Mouse (Mus musculus): ENCODE measurements at regions not wholly inside any gene's neighbourhood (a gene's known extent, or its start where the extent isn't known, plus 50 kb on each side); places are given as distances from the start of the nearest gene placed in this dataset.
"Not testable (repeated sequence)": the region's sequence is repeated elsewhere in the genome, so short reads cannot be mapped to it uniquely, and the experiment has no call there.

DNA sequence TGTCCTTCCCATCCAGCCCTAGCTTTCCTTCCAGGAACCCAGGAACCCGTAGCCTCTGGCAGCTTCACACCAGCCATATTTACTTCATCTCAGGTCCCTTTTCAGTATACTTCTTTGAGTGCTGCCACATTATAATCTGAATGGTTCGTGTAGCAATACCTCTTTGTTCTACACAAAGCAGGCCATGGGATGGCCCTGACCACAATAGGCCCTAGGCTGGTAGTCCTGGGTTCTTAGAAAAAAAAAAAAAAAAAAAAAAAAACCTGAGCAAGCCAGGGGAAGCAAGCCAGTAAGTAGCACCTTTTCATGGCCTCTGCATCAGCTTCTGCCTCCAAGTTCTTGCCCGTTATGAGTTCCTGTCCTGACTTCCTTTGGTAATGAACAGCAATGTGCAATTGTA is 177.6 kb downstream of the Diras2 start:
- Histone ChIP-seq H3K79me2 (ENCODE audit: control insufficient read depth, insufficient read depth, low read length, poor library complexity) (no peaks in the 10 kb centered on the region), H3K9ac (ENCODE audit: control insufficient read depth, low read depth, low read length, poor library complexity, severe bottlenecking) (no peak overlapping the region), H3K9me3 (replicated peaks; ENCODE audit: insufficient read depth, low read length) (no peaks in the 10 kb centered on the region), H3K27ac (ENCODE audit: control insufficient read depth, low read depth, low read length) (no peak overlapping the region), H3K4me3 (ENCODE audit: control insufficient read depth in 1 of 2, insufficient read depth in 1 of 2, low read depth in 2 of 2, low read length in 2 of 2) (no peak overlapping the region), H3K4me1 (ENCODE audit: control insufficient read depth in 1 of 2, insufficient read depth in 2 of 2, low read length in 2 of 2) (no peaks in the 10 kb centered on the region), H3K27me3 (ENCODE audit: control insufficient read depth in 1 of 2, insufficient read depth in 2 of 2, low read length in 2 of 2) (no peaks in the 10 kb centered on the region), H3K36me3 (ENCODE audit: control insufficient read depth in 1 of 2, insufficient read depth in 2 of 2, low read length in 2 of 2) (no peaks in the 10 kb centered on the region)
- no peak for TF ChIP-seq ETS1 (IDR thresholded peaks at IDR 0.05; ENCODE audit: low read depth, low read length)
- TF ChIP-seq KAT2A (conservative IDR thresholded peaks at IDR 0.05; ENCODE audit: low read depth, low read length), result no peak
- no peak for TF ChIP-seq MYB (IDR thresholded peaks at IDR 0.05; ENCODE audit: low read depth, low read length)
- no peak for TF ChIP-seq TCF12 (IDR thresholded peaks at IDR 0.05; ENCODE audit: low read depth, low read length)
- TF ChIP-seq UBTF (IDR thresholded peaks at IDR 0.05; ENCODE audit: borderline replicate concordance, insufficient read depth, low read depth, low read length), result no peak
- no peak for TF ChIP-seq CHD1 (IDR thresholded peaks at IDR 0.05; ENCODE audit: low read depth, low read length)
- no peak for TF ChIP-seq POLR2AphosphoS2 (IDR thresholded peaks at IDR 0.05; ENCODE audit: low read length)
- TF ChIP-seq TBP (IDR thresholded peaks at IDR 0.05; ENCODE audit: low read depth, low read length), result no peak
- TF ChIP-seq HCFC1 (IDR thresholded peaks at IDR 0.05; ENCODE audit: low read depth, low read length), result no peak
- TF ChIP-seq ZC3H11A (IDR thresholded peaks at IDR 0.05; ENCODE audit: low read depth, low read length), result no peak
- DNase-seq (ENCODE audit: low read depth, low spot score), result no peak

DNA sequence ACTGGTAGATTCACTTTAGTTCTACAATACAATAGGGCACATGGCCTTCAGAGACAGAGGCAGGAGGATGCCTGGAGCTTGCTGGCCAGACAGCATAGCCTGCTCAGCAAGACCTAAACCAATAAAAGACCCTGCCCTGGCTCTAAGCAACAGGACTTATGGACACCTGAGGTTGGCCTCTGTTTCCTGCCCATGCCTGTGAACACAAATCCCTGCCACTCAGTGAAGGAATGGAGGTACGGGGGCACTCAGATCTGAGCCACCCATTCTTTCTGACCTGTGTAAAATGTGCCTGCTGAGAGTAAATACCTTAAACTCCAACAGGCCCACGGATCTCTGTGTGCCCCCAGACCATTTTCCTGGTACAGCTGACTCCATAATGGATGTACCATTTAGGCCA is 177.1 kb downstream of the Diras2 start:
- H3K36me3 ChIP-seq (ENCODE audit: control insufficient read depth in 1 of 2, insufficient read depth in 2 of 2, low read length in 2 of 2), result no peaks in the 10 kb centered on the region
- no peak overlapping the region for H3K27ac ChIP-seq (ENCODE audit: control insufficient read depth, low read depth, low read length)
- H3K79me2 ChIP-seq (ENCODE audit: control insufficient read depth, insufficient read depth, low read length, poor library complexity), result no peaks in the 10 kb centered on the region
- H3K4me1 ChIP-seq (ENCODE audit: control insufficient read depth in 1 of 2, insufficient read depth in 2 of 2, low read length in 2 of 2), result no peaks in the 10 kb centered on the region
- TF ChIP-seq JUND (IDR thresholded peaks at IDR 0.05; ENCODE audit: low read depth, low read length) (no peak), POLR2A (IDR thresholded peaks at IDR 0.05; ENCODE audit: control insufficient read depth in 1 of 2, insufficient read depth in 1 of 2, low read depth in 1 of 2, low read length in 2 of 2, poor library complexity in 1 of 2) (no peak), NRF1 (IDR thresholded peaks at IDR 0.05; ENCODE audit: insufficient read depth, low read depth, low read length, poor library complexity, severe bottlenecking) (no peak), GABPA (IDR thresholded peaks at IDR 0.05; ENCODE audit: low read depth, low read length) (no peak), ZNF384 (IDR thresholded peaks at IDR 0.05; ENCODE audit: low read depth, low read length) (no peak), ZKSCAN1 (IDR thresholded peaks at IDR 0.05; ENCODE audit: low read depth, low read length) (no peak)
- H3K9me3 ChIP-seq (replicated peaks; ENCODE audit: insufficient read depth, low read length), result no peaks in the 10 kb centered on the region
- H3K4me3 ChIP-seq (ENCODE audit: control insufficient read depth in 1 of 2, insufficient read depth in 1 of 2, low read depth in 2 of 2, low read length in 2 of 2), result no peak overlapping the region
- no peaks in the 10 kb centered on the region for H3K27me3 ChIP-seq (ENCODE audit: control insufficient read depth in 1 of 2, insufficient read depth in 2 of 2, low read length in 2 of 2)
- no peak for DNase-seq (ENCODE audit: low read depth, low spot score)
- no peak overlapping the region for H3K9ac ChIP-seq (ENCODE audit: control insufficient read depth, low read depth, low read length, poor library complexity, severe bottlenecking)

DNA sequence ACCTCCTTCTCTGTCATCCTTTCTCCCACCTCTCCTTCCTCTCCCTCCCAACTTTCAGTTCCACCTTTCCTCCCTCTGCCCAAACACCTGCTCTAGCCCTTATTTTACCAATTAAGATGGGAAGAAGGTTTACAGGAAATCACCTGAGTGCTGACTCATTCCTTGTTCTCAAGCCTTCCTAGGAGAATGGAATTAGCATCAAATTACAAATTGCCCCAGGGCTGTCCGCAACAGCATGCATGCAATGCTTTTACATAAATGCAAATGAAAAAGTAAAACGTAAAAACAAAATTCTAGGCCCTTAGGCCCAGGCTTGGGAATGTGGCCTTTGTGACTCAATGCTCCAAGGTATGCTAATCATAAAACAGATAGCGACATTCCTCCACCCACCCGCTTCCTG is 175.2 kb downstream of the Diras2 start:
- not testable (repeated sequence) for H3K27ac ChIP-seq (ENCODE audit: control insufficient read depth, low read depth, low read length); H3K27me3 ChIP-seq (ENCODE audit: control insufficient read depth in 1 of 2, insufficient read depth in 2 of 2, low read length in 2 of 2); H3K9ac ChIP-seq (ENCODE audit: control insufficient read depth, low read depth, low read length, poor library complexity, severe bottlenecking); H3K4me1 ChIP-seq (ENCODE audit: control insufficient read depth in 1 of 2, insufficient read depth in 2 of 2, low read length in 2 of 2); H3K4me3 ChIP-seq (ENCODE audit: control insufficient read depth in 1 of 2, insufficient read depth in 1 of 2, low read depth in 2 of 2, low read length in 2 of 2); DNase-seq (ENCODE audit: low read depth, low spot score); H3K36me3 ChIP-seq (ENCODE audit: control insufficient read depth in 1 of 2, insufficient read depth in 2 of 2, low read length in 2 of 2); H3K9me3 ChIP-seq (replicated peaks; ENCODE audit: insufficient read depth, low read length); H3K79me2 ChIP-seq (ENCODE audit: control insufficient read depth, insufficient read depth, low read length, poor library complexity)

DNA sequence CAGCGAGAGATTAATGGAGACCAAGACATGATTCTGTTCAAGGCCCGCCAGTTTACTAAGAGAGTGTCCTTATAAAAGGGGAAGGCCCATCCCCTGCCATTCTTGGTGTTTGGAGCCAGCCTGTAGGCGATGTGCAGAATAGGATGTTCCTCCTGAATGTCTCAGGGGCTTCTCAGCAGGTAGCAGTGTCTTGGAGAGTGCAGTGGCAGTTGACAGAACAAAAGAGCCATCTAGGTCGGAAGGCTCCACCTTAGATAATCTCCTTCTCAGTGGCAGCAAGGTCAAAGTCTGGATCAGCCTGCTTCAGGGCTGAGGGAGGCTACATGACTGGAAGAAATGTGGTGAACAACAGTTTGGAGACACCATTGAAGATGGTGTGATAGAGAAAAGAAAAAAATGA is 171.7 kb downstream of the Diras2 start:
- DNase-seq (ENCODE audit: low read depth, low spot score); H3K79me2 ChIP-seq (ENCODE audit: control insufficient read depth, insufficient read depth, low read length, poor library complexity); H3K9me3 ChIP-seq (replicated peaks; ENCODE audit: insufficient read depth, low read length); H3K4me3 ChIP-seq (ENCODE audit: control insufficient read depth in 1 of 2, insufficient read depth in 1 of 2, low read depth in 2 of 2, low read length in 2 of 2); H3K36me3 ChIP-seq (ENCODE audit: control insufficient read depth in 1 of 2, insufficient read depth in 2 of 2, low read length in 2 of 2); H3K27me3 ChIP-seq (ENCODE audit: control insufficient read depth in 1 of 2, insufficient read depth in 2 of 2, low read length in 2 of 2); H3K27ac ChIP-seq (ENCODE audit: control insufficient read depth, low read depth, low read length); H3K4me1 ChIP-seq (ENCODE audit: control insufficient read depth in 1 of 2, insufficient read depth in 2 of 2, low read length in 2 of 2); H3K9ac ChIP-seq (ENCODE audit: control insufficient read depth, low read depth, low read length, poor library complexity, severe bottlenecking): not testable (repeated sequence)

All from MEL (cell line).